Mouse (Mus musculus) brain, adult 2 months (tissue): ENCODE measurements around the gene Zap70.

ENCODE experiments used
- DNase-seq: peaks from one replicate; pipeline ENCODE4 v3.0.0; 2011; ENCODE audit warnings: low read depth, low spot score

Zap70 gene

DNA sequence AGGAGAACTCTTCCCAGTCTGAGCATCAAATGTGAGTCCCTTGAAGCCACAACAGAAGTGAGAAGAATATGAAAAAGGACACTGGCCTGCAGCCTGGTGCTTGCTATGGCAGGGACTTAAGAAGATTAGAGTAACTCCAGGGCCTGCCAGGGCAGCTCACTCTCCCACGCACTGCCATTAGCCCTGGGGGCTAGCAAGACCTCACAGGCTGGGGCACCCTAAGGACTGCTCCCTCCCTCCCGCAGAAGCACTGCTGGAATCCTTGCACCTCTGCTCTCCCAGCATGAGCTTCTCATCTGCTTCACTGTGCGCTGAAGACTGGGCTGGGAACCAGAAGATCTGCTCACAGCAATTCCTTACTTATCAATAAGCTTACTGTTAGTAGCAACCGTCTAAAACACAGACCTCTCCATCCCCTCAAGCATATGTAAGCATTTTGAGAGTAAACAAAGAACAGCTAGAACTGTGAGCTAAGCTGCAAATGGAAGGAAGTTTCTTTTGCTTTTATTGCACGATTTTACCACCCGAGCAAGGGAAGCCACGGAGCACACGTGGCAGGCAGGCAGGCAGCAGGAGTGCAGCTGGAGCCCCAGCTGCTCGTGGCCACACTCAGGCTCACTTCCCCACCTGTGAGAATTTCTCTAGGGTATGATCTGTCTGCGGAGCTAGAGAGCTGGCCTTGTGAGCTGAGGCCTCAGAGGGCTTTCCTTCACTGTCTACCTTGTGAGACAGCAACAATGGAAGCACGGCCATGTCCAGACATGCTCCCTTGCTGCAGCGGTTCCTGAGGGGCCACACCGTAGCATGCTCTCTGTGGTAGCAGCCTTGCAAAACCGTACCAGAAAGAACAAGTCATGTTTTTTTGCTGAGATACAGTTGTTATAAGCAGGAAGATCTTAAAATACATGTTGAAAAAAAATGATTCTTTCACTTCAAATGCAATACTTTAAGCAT is 69.6 kb downstream of the Zap70 start:
- DNase-seq: peak; percentile 45
